Mouse (Mus musculus): Measurements from ENCODE around the gene Emilin1. TPM values are rescaled to one million over a fixed set of nuclear protein-coding genes. Genes with fewer than 3 reads are reported as not detected.

The Emilin1 gene
- polyA plus RNA-seq, 1 experiment from 2014 or later: 30.3 TPM

- Histone ChIP-seq H3K4me2 (no peak overlapping the region), H3K4me3 (ENCODE audit: low read depth, low read length) (no peak overlapping the region), H3K27ac (ENCODE audit: low read depth, low read length) (no peak overlapping the region), H3K4me1 (ENCODE audit: control insufficient read depth, insufficient read depth, low read length) (peaks cover 27% of the 10 kb centered on the region), H3K27me3 (ENCODE audit: control insufficient read depth, insufficient read depth, low read length) (no peaks in the 10 kb centered on the region), H3K9ac (ENCODE audit: low read length) (no peak overlapping the region), H3K36me3 (ENCODE audit: control insufficient read depth, insufficient read depth, low read length) (no peaks in the 10 kb centered on the region), H3K9me3 (ENCODE audit: control insufficient read depth, low read length) (no peaks in the 10 kb centered on the region)
- no peak for ATAC-seq (ENCODE audit: low FRiP score)
- 74% methylated on average over 5 of the region's 5 CpGs for WGBS
- no peak for DNase-seq (ENCODE audit: low spot score, missing footprints)
Observed at GRCm38 (mm10) chr5:30912156-30912555, 1.0 kb upstream of the Emilin1 start.

- Histone ChIP-seq H3K27ac (ENCODE audit: low read depth, low read length) (peak overlapping the region; percentile 76; the same call in 1 of the 2 replicates), H3K4me3 (ENCODE audit: low read depth, low read length) (no peak overlapping the region), H3K4me1 (ENCODE audit: control insufficient read depth, insufficient read depth, low read length) (peaks cover 20% of the 10 kb centered on the region; the same call in 1 of the 2 replicates), H3K9ac (ENCODE audit: low read length) (no peak overlapping the region; the same call in 1 of the 2 replicates), H3K4me2 (peak overlapping the region; percentile 10; the same call in 1 of the 2 replicates), H3K27me3 (ENCODE audit: control insufficient read depth, insufficient read depth, low read length) (no peaks in the 10 kb centered on the region), H3K36me3 (ENCODE audit: control insufficient read depth, insufficient read depth, low read length) (no peaks in the 10 kb centered on the region; the same call in 1 of the 2 replicates), H3K9me3 (ENCODE audit: control insufficient read depth, low read length) (no peaks in the 10 kb centered on the region)
- DNase-seq (ENCODE audit: low spot score, missing footprints): no peak
- 79% methylated on average over 7 of the region's 7 CpGs for WGBS
- no peak for ATAC-seq (ENCODE audit: low FRiP score)
Observed at GRCm38 (mm10) chr5:30914101-30914635, 966 bp downstream of the Emilin1 start.

GRCm38 (mm10) chr5:30914849-30915248, 1.6 kb downstream of the Emilin1 start:
- WGBS: 78% methylated on average over 6 of the region's 6 CpGs
- Histone ChIP-seq H3K27ac (ENCODE audit: low read depth, low read length) (0 out of 2 replicates have a peak overlapping the region, but pooled peaks have one; percentile 35), H3K27me3 (ENCODE audit: control insufficient read depth, insufficient read depth, low read length) (no peaks in the 10 kb centered on the region), H3K4me3 (ENCODE audit: low read depth, low read length) (no peak overlapping the region), H3K4me1 (ENCODE audit: control insufficient read depth, insufficient read depth, low read length) (peaks cover 20% of the 10 kb centered on the region; the same call in 1 of the 2 replicates), H3K9ac (ENCODE audit: low read length) (0 out of 2 replicates have a peak overlapping the region, but pooled peaks have one; percentile 9), H3K4me2 (0 out of 2 replicates have a peak overlapping the region, but pooled peaks have one; percentile 10), H3K9me3 (ENCODE audit: control insufficient read depth, low read length) (no peaks in the 10 kb centered on the region), H3K36me3 (ENCODE audit: control insufficient read depth, insufficient read depth, low read length) (no peaks in the 10 kb centered on the region; the same call in 1 of the 2 replicates)
- DNase-seq (ENCODE audit: low spot score, missing footprints) (no peak), ATAC-seq (ENCODE audit: low FRiP score) (no peak)

- DNase-seq (ENCODE audit: low spot score, missing footprints) (no peak), ATAC-seq (ENCODE audit: low FRiP score) (peak; percentile 63)
- Histone ChIP-seq H3K4me3 (ENCODE audit: low read depth, low read length) (no peak overlapping the region), H3K27me3 (ENCODE audit: control insufficient read depth, insufficient read depth, low read length) (no peaks in the 10 kb centered on the region), H3K4me2 (peak overlapping the region; percentile 10; the same call in 1 of the 2 replicates), H3K4me1 (ENCODE audit: control insufficient read depth, insufficient read depth, low read length) (peaks cover 20% of the 10 kb centered on the region; the same call in 1 of the 2 replicates), H3K9ac (ENCODE audit: low read length) (peak overlapping the region; percentile 39; the same call in 1 of the 2 replicates), H3K36me3 (ENCODE audit: control insufficient read depth, insufficient read depth, low read length) (no peaks in the 10 kb centered on the region; the same call in 1 of the 2 replicates), H3K27ac (ENCODE audit: low read depth, low read length) (peak overlapping the region; percentile 35; the same call in 1 of the 2 replicates), H3K9me3 (ENCODE audit: control insufficient read depth, low read length) (no peaks in the 10 kb centered on the region)
- 70% methylated on average over 9 of the region's 9 CpGs for WGBS
Observed at GRCm38 (mm10) chr5:30915456-30915855, 2.3 kb downstream of the Emilin1 start.

GRCm38 (mm10) chr5:30915974-30916433, 2.8 kb downstream of the Emilin1 start:
- 8% methylated on average over 7 of the region's 7 CpGs for WGBS
- Histone ChIP-seq H3K9me3 (ENCODE audit: control insufficient read depth, low read length) (no peaks in the 10 kb centered on the region), H3K4me2 (peak overlapping the region; percentile 25; the same call in 1 of the 2 replicates), H3K27ac (ENCODE audit: low read depth, low read length) (no peak overlapping the region), H3K36me3 (ENCODE audit: control insufficient read depth, insufficient read depth, low read length) (no peaks in the 10 kb centered on the region; the same call in 1 of the 2 replicates), H3K9ac (ENCODE audit: low read length) (peak overlapping the region; percentile 41), H3K27me3 (ENCODE audit: control insufficient read depth, insufficient read depth, low read length) (no peaks in the 10 kb centered on the region; the same call in 1 of the 2 replicates), H3K4me1 (ENCODE audit: control insufficient read depth, insufficient read depth, low read length) (peaks cover 20% of the 10 kb centered on the region; the same call in 1 of the 2 replicates), H3K4me3 (ENCODE audit: low read depth, low read length) (no peak overlapping the region)
- DNase-seq (ENCODE audit: low spot score, missing footprints) (peak; percentile 96), ATAC-seq (ENCODE audit: low FRiP score) (peak; percentile 87)

- Histone ChIP-seq H3K4me1 (ENCODE audit: control insufficient read depth, insufficient read depth, low read length) (peaks cover 23% of the 10 kb centered on the region), H3K9me3 (ENCODE audit: control insufficient read depth, low read length) (no peaks in the 10 kb centered on the region), H3K36me3 (ENCODE audit: control insufficient read depth, insufficient read depth, low read length) (no peaks in the 10 kb centered on the region; the same call in 1 of the 2 replicates), H3K9ac (ENCODE audit: low read length) (no peak overlapping the region), H3K4me2 (no peak overlapping the region), H3K4me3 (ENCODE audit: low read depth, low read length) (no peak overlapping the region), H3K27me3 (ENCODE audit: control insufficient read depth, insufficient read depth, low read length) (no peaks in the 10 kb centered on the region; the same call in 1 of the 2 replicates), H3K27ac (ENCODE audit: low read depth, low read length) (no peak overlapping the region)
- no peak for ATAC-seq (ENCODE audit: low FRiP score)
- DNase-seq (ENCODE audit: low spot score, missing footprints): no peak
- 95% methylated on average over 9 of the region's 9 CpGs for WGBS
Observed at GRCm38 (mm10) chr5:30916841-30917240, 3.6 kb downstream of the Emilin1 start.

GRCm38 (mm10) chr5:30917348-30917747, 4.1 kb downstream of the Emilin1 start:
- Histone ChIP-seq H3K4me3 (ENCODE audit: low read depth, low read length) (no peak overlapping the region), H3K27me3 (ENCODE audit: control insufficient read depth, insufficient read depth, low read length) (no peaks in the 10 kb centered on the region; the same call in 1 of the 2 replicates), H3K27ac (ENCODE audit: low read depth, low read length) (no peak overlapping the region), H3K4me2 (no peak overlapping the region), H3K9ac (ENCODE audit: low read length) (no peak overlapping the region), H3K36me3 (ENCODE audit: control insufficient read depth, insufficient read depth, low read length) (no peaks in the 10 kb centered on the region; the same call in 1 of the 2 replicates), H3K4me1 (ENCODE audit: control insufficient read depth, insufficient read depth, low read length) (peaks cover 28% of the 10 kb centered on the region), H3K9me3 (ENCODE audit: control insufficient read depth, low read length) (no peaks in the 10 kb centered on the region)
- WGBS: 92% methylated on average over 11 of the region's 11 CpGs
- ATAC-seq (ENCODE audit: low FRiP score) (no peak), DNase-seq (ENCODE audit: low spot score, missing footprints) (no peak)

- peaks cover 26% of the 10 kb centered on the region for H3K4me1 ChIP-seq (ENCODE audit: control insufficient read depth, insufficient read depth, low read length)
- no peaks in the 10 kb centered on the region; the same call in 1 of the 2 replicates for H3K36me3 ChIP-seq (ENCODE audit: control insufficient read depth, insufficient read depth, low read length)
- no peak overlapping the region for H3K9ac ChIP-seq (ENCODE audit: low read length)
- WGBS: 79% methylated on average over 31 of the region's 31 CpGs
- no peaks in the 10 kb centered on the region for H3K9me3 ChIP-seq (ENCODE audit: control insufficient read depth, low read length)
- ATAC-seq (ENCODE audit: low FRiP score) (no peak), DNase-seq (ENCODE audit: low spot score, missing footprints) (no peak)
- H3K4me3 ChIP-seq (ENCODE audit: low read depth, low read length): no peak overlapping the region
- no peaks in the 10 kb centered on the region; the same call in 1 of the 2 replicates for H3K27me3 ChIP-seq (ENCODE audit: control insufficient read depth, insufficient read depth, low read length)
- no peak overlapping the region for H3K4me2 ChIP-seq
- no peak overlapping the region for H3K27ac ChIP-seq (ENCODE audit: low read depth, low read length)
Observed at GRCm38 (mm10) chr5:30917891-30918670, 4.9 kb downstream of the Emilin1 start.

All from midbrain, embryonic 11.5 days (tissue).